Mouse (Mus musculus) MEL (cell line): ENCODE results near the gene Heg1. TPM values are rescaled to one million over a fixed set of nuclear protein-coding genes. Genes with fewer than 3 reads are reported as not detected.

Source experiments
- DNase-seq: peaks from one replicate; pipeline ENCODE4 v3.0.0; 2011; ENCODE audit warnings: low read depth, low spot score
- H3K27ac ChIP-seq: 2 replicates; pipeline ENCODE4 v1.5.1; 2012; ENCODE audit warnings: low read depth, mild to moderate bottlenecking, control low read depth, low read length, moderate library complexity; ENCODE audit not compliant: control insufficient read depth
- H3K27me3 ChIP-seq, 2 experiments: fragments of 150-350 bp in 1 of 2; sonication (generic) in 1 of 2; 2 replicates each; pipeline ENCODE4 v1.6.1; 2012; ENCODE audit warnings: low read length in 2 of 2, mild to moderate bottlenecking in 2 of 2, improper control_type of control experiment in 1 of 2, moderate library complexity in 1 of 2; ENCODE audit not compliant: insufficient read depth in 2 of 2, control insufficient read depth in 1 of 2
- H3K36me3 ChIP-seq, 2 experiments: 2 replicates each; pipeline ENCODE4 v1.6.1; 2012 to 2014; ENCODE audit warnings: low read length in 2 of 2, improper control_type of control experiment in 1 of 2, inconsistent platforms in 1 of 2, mild to moderate bottlenecking in 1 of 2; ENCODE audit not compliant: insufficient read depth in 2 of 2, control insufficient read depth in 1 of 2
- H3K4me1 ChIP-seq, 2 experiments: fragments of 150-350 bp in 1 of 2; sonication (generic) in 1 of 2; 2 replicates each; pipeline ENCODE4 v1.6.1; 2012; ENCODE audit warnings: low read length in 2 of 2, improper control_type of control experiment in 1 of 2, mild to moderate bottlenecking in 1 of 2; ENCODE audit not compliant: insufficient read depth in 2 of 2, control insufficient read depth in 1 of 2
- H3K4me3 ChIP-seq, 2 experiments: fragments of 150-350 bp in 1 of 2; sonication (generic) in 1 of 2; 2 replicates each; pipeline ENCODE4 v1.5.1; 2012; ENCODE audit warnings: low read depth in 2 of 2, low read length in 2 of 2, mild to moderate bottlenecking in 2 of 2, moderate library complexity in 2 of 2, control low read depth in 1 of 2, improper control_type of control experiment in 1 of 2; ENCODE audit not compliant: control insufficient read depth in 1 of 2, insufficient read depth in 1 of 2
- H3K79me2 ChIP-seq: 2 replicates; pipeline ENCODE4 v1.6.1; 2012; ENCODE audit warnings: mild to moderate bottlenecking, low read length, moderate library complexity; ENCODE audit not compliant: control insufficient read depth, poor library complexity, insufficient read depth
- H3K9ac ChIP-seq: 2 replicates; pipeline ENCODE4 v1.6.1; 2012; ENCODE audit warnings: low read depth, mild to moderate bottlenecking, control low read depth, low read length, moderate library complexity; ENCODE audit not compliant: control insufficient read depth, poor library complexity, severe bottlenecking
- H3K9me3 ChIP-seq: fragments of 150-350 bp; sonication (generic); replicated peaks from 2 replicates; pipeline ENCODE4 v1.6.1; 2012; ENCODE audit warnings: mild to moderate bottlenecking, low read length, improper control_type of control experiment, moderate library complexity; ENCODE audit not compliant: insufficient read depth
- CHD1 ChIP-seq: IDR thresholded peaks from 2 replicates; pipeline ENCODE4 v1.6.1; 2012; ENCODE audit warnings: low read depth, mild to moderate bottlenecking, inconsistent platforms, low read length, improper control_type of control experiment
- CHD2 ChIP-seq: IDR thresholded peaks from 2 replicates; pipeline ENCODE4 v1.6.1; 2011; ENCODE audit warnings: low read length, improper control_type of control experiment
- CTCF ChIP-seq, 3 experiments: IDR thresholded peaks in 2 of 3; conservative IDR thresholded peaks in 1 of 3; 2 replicates each; pipeline ENCODE4 v1.5.1; 2011 to 2012; ENCODE audit warnings: low read length in 3 of 3, low read depth in 2 of 3, mild to moderate bottlenecking in 2 of 3, improper control_type of control experiment in 1 of 3, inconsistent platforms in 1 of 3, mixed read lengths in 1 of 3, moderate library complexity in 1 of 3; ENCODE audit not compliant: control insufficient read depth in 1 of 3, insufficient read depth in 1 of 3, poor library complexity in 1 of 3, severe bottlenecking in 1 of 3
- E2F4 ChIP-seq: IDR thresholded peaks from 2 replicates; pipeline ENCODE4 v1.6.1; 2011; ENCODE audit warnings: low read depth, low read length, improper control_type of control experiment, borderline replicate concordance
- ELF1 ChIP-seq: IDR thresholded peaks from 2 replicates; pipeline ENCODE4 v1.6.1; 2014; ENCODE audit warnings: low read depth, mild to moderate bottlenecking, inconsistent platforms, low read length, improper control_type of control experiment, moderate library complexity
- EP300 ChIP-seq, 2 experiments: IDR thresholded peaks; 2 replicates each; pipeline ENCODE4 v1.6.1; 2011; ENCODE audit warnings: improper control_type of control experiment in 2 of 2, low read length in 2 of 2, low read depth in 1 of 2, mild to moderate bottlenecking in 1 of 2
- ETS1 ChIP-seq: IDR thresholded peaks from 2 replicates; pipeline ENCODE4 v1.6.1; 2012; ENCODE audit warnings: low read depth, mild to moderate bottlenecking, inconsistent platforms, low read length, improper control_type of control experiment, moderate library complexity
- GATA1 ChIP-seq: IDR thresholded peaks from 2 replicates; pipeline ENCODE4 v1.6.1; 2011; ENCODE audit warnings: low read depth, low read length, improper control_type of control experiment
- HCFC1 ChIP-seq: IDR thresholded peaks from 2 replicates; pipeline ENCODE4 v1.6.1; 2012; ENCODE audit warnings: low read depth, mild to moderate bottlenecking, inconsistent platforms, low read length, improper control_type of control experiment, moderate library complexity
- KAT2A ChIP-seq: conservative IDR thresholded peaks from 2 replicates; pipeline ENCODE4 v1.6.1; 2012; ENCODE audit warnings: low read depth, low read length, improper control_type of control experiment, inconsistent platforms
- MAZ ChIP-seq: IDR thresholded peaks from 2 replicates; pipeline ENCODE4 v1.6.1; 2012; ENCODE audit warnings: low read depth, mild to moderate bottlenecking, inconsistent platforms, low read length, improper control_type of control experiment
- MXI1 ChIP-seq: IDR thresholded peaks from 2 replicates; pipeline ENCODE4 v1.6.1; 2011; ENCODE audit warnings: mild to moderate bottlenecking, low read depth, low read length, improper control_type of control experiment
- MYB ChIP-seq: IDR thresholded peaks from 2 replicates; pipeline ENCODE4 v1.6.1; 2011; ENCODE audit warnings: mild to moderate bottlenecking, low read depth, low read length, improper control_type of control experiment
- MYC ChIP-seq: IDR thresholded peaks from 2 replicates; pipeline ENCODE4 v1.6.1; 2011; ENCODE audit warnings: low read depth, mild to moderate bottlenecking, low read length, improper control_type of control experiment, moderate library complexity
- NELFE ChIP-seq: IDR thresholded peaks from 2 replicates; pipeline ENCODE4 v1.6.1; 2011; ENCODE audit warnings: low read depth, low read length, improper control_type of control experiment
- POLR2A ChIP-seq, 2 experiments: IDR thresholded peaks; 2 replicates each; pipeline ENCODE4 v1.6.1; 2011 to 2012; ENCODE audit warnings: low read length in 2 of 2, mild to moderate bottlenecking in 2 of 2, control low read depth in 1 of 2, improper control_type of control experiment in 1 of 2, low read depth in 1 of 2, moderate library complexity in 1 of 2; ENCODE audit not compliant: control insufficient read depth in 1 of 2, insufficient read depth in 1 of 2, poor library complexity in 1 of 2
- POLR2AphosphoS5 ChIP-seq: IDR thresholded peaks from 2 replicates; pipeline ENCODE4 v1.6.1; 2012; ENCODE audit warnings: low read depth, borderline replicate concordance, mild to moderate bottlenecking, inconsistent platforms, low read length, moderate library complexity, mixed read lengths
- RAD21 ChIP-seq: IDR thresholded peaks from 2 replicates; pipeline ENCODE4 v1.6.1; 2011; ENCODE audit warnings: mild to moderate bottlenecking, low read depth, low read length, improper control_type of control experiment
- RCOR1 ChIP-seq: IDR thresholded peaks from 2 replicates; pipeline ENCODE4 v1.6.1; 2012; ENCODE audit warnings: low read depth, mild to moderate bottlenecking, inconsistent platforms, low read length, improper control_type of control experiment
- SIN3A ChIP-seq: IDR thresholded peaks from 2 replicates; pipeline ENCODE4 v1.6.1; 2012; ENCODE audit warnings: low read length, improper control_type of control experiment, inconsistent platforms
- TBP ChIP-seq: IDR thresholded peaks from 2 replicates; pipeline ENCODE4 v1.8.0; 2011; ENCODE audit warnings: low read depth, low read length, improper control_type of control experiment
- TCF12 ChIP-seq: IDR thresholded peaks from 2 replicates; pipeline ENCODE4 v1.6.1; 2014; ENCODE audit warnings: low read depth, mild to moderate bottlenecking, inconsistent platforms, low read length, improper control_type of control experiment, moderate library complexity
- UBTF ChIP-seq: IDR thresholded peaks from 2 replicates; pipeline ENCODE4 v1.6.1; 2012; ENCODE audit warnings: low read depth, mild to moderate bottlenecking, inconsistent platforms, low read length, improper control_type of control experiment, moderate library complexity, borderline replicate concordance; ENCODE audit not compliant: insufficient read depth
- USF1 ChIP-seq: IDR thresholded peaks from 2 replicates; pipeline ENCODE4 v1.6.1; 2014; ENCODE audit warnings: low read depth, mild to moderate bottlenecking, inconsistent platforms, low read length, improper control_type of control experiment, moderate library complexity
- USF2 ChIP-seq, 2 experiments: IDR thresholded peaks; 2 replicates each; pipeline ENCODE4 v1.6.1; 2011 to 2012; ENCODE audit warnings: improper control_type of control experiment in 2 of 2, low read length in 2 of 2, borderline replicate concordance in 1 of 2, inconsistent platforms in 1 of 2, low read depth in 1 of 2, mild to moderate bottlenecking in 1 of 2; ENCODE audit not compliant: insufficient read depth in 1 of 2
- ZC3H11A ChIP-seq: IDR thresholded peaks from 2 replicates; pipeline ENCODE4 v1.6.1; 2012; ENCODE audit warnings: low read depth, mild to moderate bottlenecking, inconsistent platforms, low read length, improper control_type of control experiment
- ZMIZ1 ChIP-seq: IDR thresholded peaks from 2 replicates; pipeline ENCODE4 v1.6.1; 2012; ENCODE audit warnings: low read depth, mild to moderate bottlenecking, inconsistent platforms, low read length, improper control_type of control experiment, moderate library complexity
- polyA plus RNA-seq, 2 experiments: library from polyadenylated mRNA; stranded (reverse) in 1 of 2; unstranded in 1 of 2; fragments of >175 nt in 1 of 2; fragments of >200 nt in 1 of 2; gene quantifications; 2 replicates each; pipeline versions ENCODE4 v1.2.1 to v1.2.4; 2012; ENCODE audit warnings: low replicate concordance in 2 of 2, low read depth in 1 of 2; ENCODE audit not compliant: insufficient read length in 2 of 2, insufficient read depth in 1 of 2, missing spikeins in 1 of 2
- total RNA-seq: library from RNA; depleted of rRNA; stranded (reverse); fragments of 300-350 nt; gene quantifications from 2 replicates; pipeline ENCODE4 v1.2.3, GENCODE M21; 2012

Gene Heg1
- total and polyA plus RNA-seq, 3 experiments = 4.1 to 72.0 (median 6.9) TPM

- Histone ChIP-seq H3K9ac (peak overlapping the region; percentile 78), H3K79me2 (peaks cover 33% of the 10 kb centered on the region), H3K4me3 (peak overlapping the region; percentile 55 to 66), H3K9me3 (no peaks in the 10 kb centered on the region), H3K36me3 (peaks cover 2 to 32% of the 10 kb centered on the region in 2 experiments; a peak in 3 of 4 replicates), H3K4me1 (peaks cover 5 to 32% of the 10 kb centered on the region in 2 experiments; a peak in 3 of 4 replicates), H3K27me3 (no peaks in the 10 kb centered on the region), H3K27ac (peak overlapping the region; percentile 98)
- TF ChIP-seq EP300 (IDR thresholded peaks at IDR 0.05; ENCODE audit: low read depth in 1 of 2, low read length in 2 of 2) (peak; percentile 54 to 73), MYC (peak; percentile 11; the same call in 1 of the 2 replicates), RCOR1 (no peak), NELFE (peak; percentile 45; the same call in 1 of the 2 replicates), E2F4 (0 out of 2 replicates have a peak, but pooled peaks have one; percentile 36), TBP (peak; percentile 83), KAT2A (no peak), GATA1 (no peak), POLR2A (IDR thresholded peaks at IDR 0.05; ENCODE audit: control insufficient read depth in 1 of 2, insufficient read depth in 1 of 2, low read depth in 1 of 2, low read length in 2 of 2, poor library complexity in 1 of 2) (peak; percentile 29 to 67; a peak in 1 of 4 replicates), MAZ (no peak), UBTF (no peak), HCFC1 (no peak), MXI1 (0 out of 2 replicates have a peak, but pooled peaks have one; percentile 11), SIN3A (peak; percentile 66; the same call in 1 of the 2 replicates), MYB (peak; percentile 52; the same call in 1 of the 2 replicates), CTCF (IDR thresholded peaks at IDR 0.05 in 2 of 3, conservative IDR thresholded peaks at IDR 0.05 in 1 of 3; ENCODE audit: control insufficient read depth in 1 of 3, insufficient read depth in 1 of 3, low read depth in 2 of 3, low read length in 3 of 3, poor library complexity in 1 of 3, severe bottlenecking in 1 of 3) (no peak), POLR2AphosphoS5 (0 out of 2 replicates have a peak, but pooled peaks have one; percentile 23), ETS1 (peak; percentile 61; the same call in 1 of the 2 replicates), ELF1 (peak; percentile 61)
- DNase-seq = peak; percentile 87
Observed at GRCm38 (mm10) chr16:33795887-33796286, 111.7 kb downstream of the Heg1 start.

GRCm38 (mm10) chr16:33796756-33797155 lies 112.6 kb downstream of the Heg1 start:
- Histone ChIP-seq H3K9me3 (no peaks in the 10 kb centered on the region), H3K27ac (peak overlapping the region; percentile 98), H3K36me3 (peaks cover 2 to 32% of the 10 kb centered on the region in 2 experiments; a peak in 3 of 4 replicates), H3K9ac (peak overlapping the region; percentile 78; the same call in 1 of the 2 replicates), H3K27me3 (no peaks in the 10 kb centered on the region), H3K4me3 (peak overlapping the region; percentile 12 to 55; a peak in 3 of 4 replicates), H3K79me2 (peaks cover 33% of the 10 kb centered on the region), H3K4me1 (peaks cover 5 to 32% of the 10 kb centered on the region in 2 experiments; a peak in 3 of 4 replicates)
- TF ChIP-seq CTCF (IDR thresholded peaks at IDR 0.05 in 2 of 3, conservative IDR thresholded peaks at IDR 0.05 in 1 of 3; ENCODE audit: control insufficient read depth in 1 of 3, insufficient read depth in 1 of 3, low read depth in 2 of 3, low read length in 3 of 3, poor library complexity in 1 of 3, severe bottlenecking in 1 of 3) = no peak
- no peak for TF ChIP-seq RAD21
- no peak for TF ChIP-seq KAT2A
- TF ChIP-seq ZMIZ1 = no peak
- no peak for TF ChIP-seq TCF12
- no peak for TF ChIP-seq CHD1
- TF ChIP-seq MXI1 = no peak
- TF ChIP-seq USF1 = peak; percentile 83
- peak in 1 of 2 experiments; percentile 34; a peak in 1 of 4 replicates for TF ChIP-seq USF2 (IDR thresholded peaks at IDR 0.05; ENCODE audit: borderline replicate concordance in 1 of 2, insufficient read depth in 1 of 2, low read depth in 1 of 2, low read length in 2 of 2)
- no peak for TF ChIP-seq ZC3H11A
- TF ChIP-seq CHD2 = no peak
- DNase-seq = peak; percentile 32
